Mouse (Mus musculus) hindbrain, embryonic 13.5 days (tissue): Measurements from ENCODE around the gene Mex3d. TPM values are rescaled to one million over a fixed set of nuclear protein-coding genes. Genes with fewer than 3 reads are reported as not detected.
A peak's percentile ranks its signal among the peaks of the same experiment; 100 is the strongest.

ENCODE experiments used
- ATAC-seq: fragments of 200-750 bp; cut with Nextera tagmentation; 2 replicates; pipeline ENCODE4 v1.8.0; 2017; ENCODE audit warnings: moderate TSS enrichment; ENCODE audit not compliant: low FRiP score
- H3K27ac ChIP-seq: fragments of 300-500 bp; sonication (generic); 2 replicates; pipeline ENCODE4 v1.5.1; 2015; ENCODE audit warnings: inconsistent platforms, mild to moderate bottlenecking, moderate library complexity
- H3K27me3 ChIP-seq: fragments of 300-500 bp; sonication (generic); 2 replicates; pipeline ENCODE4 v1.6.1; 2015; ENCODE audit warnings: mild to moderate bottlenecking, inconsistent platforms
- H3K36me3 ChIP-seq: fragments of 300-500 bp; sonication (generic); 2 replicates; pipeline ENCODE4 v1.6.1; 2015; ENCODE audit warnings: mild to moderate bottlenecking, inconsistent platforms
- H3K4me1 ChIP-seq: fragments of 300-500 bp; sonication (generic); replicated peaks from 2 replicates; pipeline ENCODE4 v1.6.1; 2015; ENCODE audit warnings: inconsistent platforms
- H3K4me2 ChIP-seq: fragments of 300-500 bp; sonication (generic); 2 replicates; pipeline ENCODE4 v1.6.1; 2015; ENCODE audit warnings: inconsistent platforms, mild to moderate bottlenecking, moderate library complexity
- H3K4me3 ChIP-seq: fragments of 300-500 bp; sonication (generic); 2 replicates; pipeline ENCODE4 v1.5.1; 2015; ENCODE audit warnings: mild to moderate bottlenecking, inconsistent platforms
- H3K9ac ChIP-seq: fragments of 300-500 bp; sonication (generic); 2 replicates; pipeline ENCODE4 v1.6.1; 2015; ENCODE audit warnings: mild to moderate bottlenecking, inconsistent platforms
- H3K9me3 ChIP-seq: fragments of 300-500 bp; sonication (generic); 2 replicates; pipeline ENCODE4 v1.6.1; 2016; ENCODE audit warnings: inconsistent platforms
- WGBS: fragments of 180-500 bp; shearing (Covaris S2); methylation state at CpG from one replicate; pipeline ENCODE4 v1.1.7; 2015; 5-methylcytosine and 5-hydroxymethylcytosine counted together
- polyA plus RNA-seq: library from polyadenylated mRNA; unstranded; fragments of >200 nt; fragmentation: Nextera tagmentation; extraction: Ambion mirVana; gene quantifications from 2 replicates; pipeline ENCODE4 v1.2.1, GENCODE M21; 2015

Mex3d gene
- polyA plus RNA-seq, 1 experiment from 2014 or later: 16.5 TPM

- peaks cover 52% of the 10 kb centered on the region for H3K4me1 ChIP-seq
- no peak overlapping the region for H3K9ac ChIP-seq
- peaks cover 100% of the 10 kb centered on the region for H3K27me3 ChIP-seq
- 3% methylated on average over 16 of the region's 16 CpGs for WGBS
- H3K9me3 ChIP-seq: no peaks in the 10 kb centered on the region
- no peak overlapping the region for H3K4me3 ChIP-seq
- H3K4me2 ChIP-seq: no peak overlapping the region
- H3K36me3 ChIP-seq: no peaks in the 10 kb centered on the region
- no peak overlapping the region for H3K27ac ChIP-seq
- no peak for ATAC-seq
Observed at GRCm38 (mm10) chr10:80345122-80345521, 42.3 kb downstream of the Mex3d start.

- WGBS: 42% methylated on average over 9 of the region's 9 CpGs
- Histone ChIP-seq H3K9me3 (no peaks in the 10 kb centered on the region), H3K9ac (no peak overlapping the region), H3K4me1 (peaks cover 52% of the 10 kb centered on the region), H3K36me3 (no peaks in the 10 kb centered on the region), H3K4me2 (no peak overlapping the region), H3K27ac (no peak overlapping the region), H3K27me3 (peaks cover 95% of the 10 kb centered on the region), H3K4me3 (no peak overlapping the region)
- no peak for ATAC-seq
Observed at GRCm38 (mm10) chr10:80344131-80344661, 43.3 kb downstream of the Mex3d start.

- Histone ChIP-seq H3K9ac (no peak overlapping the region), H3K36me3 (no peaks in the 10 kb centered on the region), H3K27ac (no peak overlapping the region), H3K4me2 (peak overlapping the region; percentile 51), H3K27me3 (peaks cover 87% of the 10 kb centered on the region), H3K4me3 (peak overlapping the region; percentile 31), H3K4me1 (peaks cover 46% of the 10 kb centered on the region), H3K9me3 (no peaks in the 10 kb centered on the region)
- WGBS: 32% methylated on average over 13 of the region's 13 CpGs
- peak; percentile 9; the same call in 1 of the 2 replicates for ATAC-seq
Observed at GRCm38 (mm10) chr10:80343425-80343895, 44.0 kb downstream of the Mex3d start.

DNA sequence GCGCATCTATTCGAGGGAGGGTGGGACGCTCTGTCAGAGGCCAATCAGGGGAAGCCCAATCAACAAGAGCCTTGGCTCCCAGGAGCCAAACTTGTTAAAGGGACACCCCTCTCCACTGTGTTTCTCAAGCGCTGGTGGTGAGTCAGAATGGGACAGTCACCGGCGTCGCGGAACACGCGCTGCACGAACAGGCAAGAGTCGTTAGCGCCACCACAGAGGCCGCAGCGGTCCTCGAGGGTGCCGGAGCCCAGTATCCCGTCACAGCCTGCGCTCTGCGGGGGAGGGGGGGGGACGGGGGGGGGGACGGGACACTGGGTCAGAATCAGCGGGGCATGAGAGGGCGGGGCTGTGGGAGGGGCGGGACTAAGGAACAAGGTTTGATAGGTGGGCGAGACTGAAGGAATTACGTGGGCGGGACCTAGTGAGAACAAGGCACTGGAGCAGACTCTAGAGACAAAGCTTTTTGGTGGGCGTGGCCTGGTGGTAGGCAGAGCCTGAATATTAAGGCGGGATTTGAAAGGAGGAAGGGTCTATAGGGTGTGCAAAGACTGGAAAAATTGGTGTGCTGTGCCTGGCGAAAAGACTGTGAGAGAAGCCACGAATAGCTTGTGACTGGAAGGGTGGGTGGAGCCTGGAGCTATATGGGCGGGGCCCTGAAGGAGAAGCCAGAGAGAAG is 44.6 kb downstream of the Mex3d start:
- Histone ChIP-seq H3K9me3 (no peaks in the 10 kb centered on the region), H3K27me3 (peaks cover 87% of the 10 kb centered on the region), H3K9ac (no peak overlapping the region), H3K27ac (no peak overlapping the region), H3K36me3 (no peaks in the 10 kb centered on the region), H3K4me2 (peak overlapping the region; percentile 51), H3K4me1 (peaks cover 40% of the 10 kb centered on the region), H3K4me3 (peak overlapping the region; percentile 31)
- WGBS: 0% methylated on average over 24 of the region's 33 CpGs
- ATAC-seq: peak; percentile 55

- Histone ChIP-seq H3K9ac (0 out of 2 replicates have a peak overlapping the region, but pooled peaks have one; percentile 24), H3K4me1 (peaks cover 36% of the 10 kb centered on the region), H3K27ac (no peak overlapping the region), H3K4me2 (peak overlapping the region; percentile 51), H3K4me3 (peak overlapping the region; percentile 31), H3K27me3 (peaks cover 83% of the 10 kb centered on the region), H3K9me3 (no peaks in the 10 kb centered on the region), H3K36me3 (no peaks in the 10 kb centered on the region)
- ATAC-seq: peak; percentile 38
- under 1% methylated on average over 26 of the region's 26 CpGs for WGBS
Observed at GRCm38 (mm10) chr10:80342305-80342748, 45.1 kb downstream of the Mex3d start.

DNA sequence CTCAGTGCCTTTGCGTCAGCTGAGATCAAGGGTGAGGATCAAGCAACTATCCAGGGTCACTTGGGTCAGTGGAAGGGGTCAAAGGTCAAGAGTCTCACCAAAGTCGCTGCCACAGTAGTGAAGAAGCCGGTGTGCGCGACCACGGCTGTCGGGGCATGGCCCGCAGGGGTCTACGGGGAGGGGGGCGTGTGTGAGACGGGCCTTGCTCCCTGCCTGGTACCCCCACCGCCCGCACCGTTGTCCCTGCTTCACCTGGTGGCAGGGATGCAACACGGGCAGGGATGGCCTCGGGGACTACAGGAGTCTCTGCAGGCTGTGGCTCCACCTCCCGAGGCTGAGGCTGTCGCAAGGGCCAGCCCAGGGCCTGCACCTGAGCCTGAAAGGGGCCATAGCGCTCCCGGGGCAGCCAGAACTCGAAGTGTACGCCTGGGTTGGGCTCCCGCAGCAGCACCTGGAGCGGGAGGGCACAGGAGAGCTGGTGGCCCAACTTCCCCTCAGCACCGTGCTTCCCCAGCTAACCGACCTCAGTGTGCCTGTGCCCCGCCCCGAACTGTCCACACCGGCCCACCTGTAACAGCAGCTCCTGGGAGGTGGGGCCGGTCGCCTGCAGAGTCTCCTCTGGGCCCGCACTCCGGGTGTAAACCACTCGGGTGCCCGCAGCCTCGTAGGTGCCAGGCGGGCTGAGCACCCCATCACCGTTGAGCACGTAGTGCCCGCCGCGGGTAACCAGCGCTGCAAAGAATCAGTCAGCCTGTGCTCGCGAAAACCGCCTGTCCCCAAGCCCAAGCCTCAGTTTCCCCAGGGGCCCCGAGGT is 45.8 kb downstream of the Mex3d start:
- 0 out of 2 replicates have a peak, but pooled peaks have one; percentile 3 for ATAC-seq
- 0 out of 2 replicates have a peak overlapping the region, but pooled peaks have one; percentile 24 for H3K9ac ChIP-seq
- no peaks in the 10 kb centered on the region for H3K36me3 ChIP-seq
- peaks cover 79% of the 10 kb centered on the region for H3K27me3 ChIP-seq
- WGBS: 2% methylated on average over 47 of the region's 47 CpGs
- peaks cover 34% of the 10 kb centered on the region for H3K4me1 ChIP-seq
- no peaks in the 10 kb centered on the region for H3K9me3 ChIP-seq
- H3K27ac ChIP-seq: no peak overlapping the region
- peak overlapping the region; percentile 31 for H3K4me3 ChIP-seq
- peak overlapping the region; percentile 51 for H3K4me2 ChIP-seq

- Histone ChIP-seq H3K4me1 (peaks cover 34% of the 10 kb centered on the region), H3K9ac (no peak overlapping the region), H3K27me3 (peaks cover 77% of the 10 kb centered on the region), H3K36me3 (no peaks in the 10 kb centered on the region), H3K9me3 (no peaks in the 10 kb centered on the region), H3K27ac (no peak overlapping the region), H3K4me3 (no peak overlapping the region), H3K4me2 (no peak overlapping the region)
- no peak for ATAC-seq
- WGBS: 13% methylated on average over 21 of the region's 21 CpGs
Observed at GRCm38 (mm10) chr10:80341026-80341425, 46.4 kb downstream of the Mex3d start.

GRCm38 (mm10) chr10:80339941-80340750 is 47.3 kb downstream of the Mex3d start:
- Histone ChIP-seq H3K36me3 (0 out of 2 replicates have a peak, but pooled peaks cover 3% of the 10 kb centered on the region), H3K4me2 (0 out of 2 replicates have a peak overlapping the region, but pooled peaks have one; percentile 13), H3K9me3 (no peaks in the 10 kb centered on the region), H3K4me3 (no peak overlapping the region), H3K27me3 (peaks cover 75% of the 10 kb centered on the region), H3K27ac (no peak overlapping the region), H3K9ac (no peak overlapping the region; the same call in 1 of the 2 replicates), H3K4me1 (peaks cover 31% of the 10 kb centered on the region)
- 24% methylated on average over 19 of the region's 19 CpGs for WGBS
- ATAC-seq: no peak

DNA sequence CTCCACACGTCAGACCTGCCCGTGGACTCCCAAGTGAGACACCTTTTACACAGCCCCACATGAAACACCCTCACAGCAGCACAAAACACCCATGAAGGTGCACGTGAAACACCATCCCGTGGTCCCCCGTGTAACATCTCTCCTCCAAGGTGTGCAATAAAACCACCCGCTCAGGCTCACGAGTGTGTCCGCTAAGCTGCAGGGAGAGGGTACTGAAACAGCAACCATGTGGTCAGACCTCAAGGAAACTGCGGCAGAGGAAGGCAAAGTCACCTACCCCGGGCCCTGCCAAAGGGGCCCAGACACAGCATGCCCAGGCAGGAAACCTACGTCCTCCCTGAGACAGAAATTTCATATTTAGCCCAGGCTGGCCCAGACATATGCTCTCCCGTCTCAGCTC is 51.2 kb downstream of the Mex3d start:
- Histone ChIP-seq H3K27ac (no peak overlapping the region), H3K9ac (peak overlapping the region; percentile 13; the same call in 1 of the 2 replicates), H3K4me3 (no peak overlapping the region), H3K4me2 (no peak overlapping the region), H3K27me3 (peaks cover 60% of the 10 kb centered on the region), H3K4me1 (peaks cover 2% of the 10 kb centered on the region), H3K9me3 (no peaks in the 10 kb centered on the region), H3K36me3 (0 out of 2 replicates have a peak, but pooled peaks cover 3% of the 10 kb centered on the region)
- WGBS: 90% methylated on average over 12 of the region's 12 CpGs
- ATAC-seq: no peak

DNA sequence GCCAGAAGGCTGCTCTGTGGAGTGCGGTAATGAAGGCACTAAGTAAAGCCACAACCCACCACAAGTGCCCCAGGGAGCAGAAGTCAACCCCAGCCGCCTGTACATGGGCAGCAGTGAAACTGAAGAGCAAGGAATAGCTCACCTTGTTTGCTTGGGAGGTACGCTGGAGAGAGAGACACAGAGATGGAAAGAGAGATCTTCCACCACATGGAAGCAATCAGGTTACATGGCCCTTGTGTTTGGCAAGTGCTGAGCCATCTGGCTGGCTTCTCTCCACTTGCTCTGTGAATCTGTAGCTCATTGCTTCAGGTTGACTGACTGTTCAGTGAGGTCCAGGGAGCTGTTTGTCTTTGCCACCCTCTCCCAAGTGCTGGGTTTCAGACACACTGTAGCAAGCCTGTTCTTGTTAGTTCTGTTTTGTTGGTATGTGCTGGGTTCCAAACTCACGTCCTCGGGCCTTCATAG is 54.9 kb downstream of the Mex3d start:
- Histone ChIP-seq H3K36me3 (0 out of 2 replicates have a peak, but pooled peaks cover 3% of the 10 kb centered on the region), H3K4me1 (peaks cover 17% of the 10 kb centered on the region), H3K27me3 (peaks cover 48% of the 10 kb centered on the region), H3K4me2 (no peak overlapping the region), H3K27ac (no peak overlapping the region), H3K9ac (no peak overlapping the region), H3K4me3 (no peak overlapping the region), H3K9me3 (no peaks in the 10 kb centered on the region)
- 84% methylated on average over 5 of the region's 5 CpGs for WGBS
- no peak for ATAC-seq
